Mouse (Mus musculus): ENCODE measurements around the gene Pde1b. TPM values are rescaled to one million over a fixed set of nuclear protein-coding genes. Genes with fewer than 3 reads are reported as not detected.

Pde1b gene
- total and polyA plus RNA-seq, 3 experiments = 2.7 to 10.4 (median 6.8) TPM

DNA sequence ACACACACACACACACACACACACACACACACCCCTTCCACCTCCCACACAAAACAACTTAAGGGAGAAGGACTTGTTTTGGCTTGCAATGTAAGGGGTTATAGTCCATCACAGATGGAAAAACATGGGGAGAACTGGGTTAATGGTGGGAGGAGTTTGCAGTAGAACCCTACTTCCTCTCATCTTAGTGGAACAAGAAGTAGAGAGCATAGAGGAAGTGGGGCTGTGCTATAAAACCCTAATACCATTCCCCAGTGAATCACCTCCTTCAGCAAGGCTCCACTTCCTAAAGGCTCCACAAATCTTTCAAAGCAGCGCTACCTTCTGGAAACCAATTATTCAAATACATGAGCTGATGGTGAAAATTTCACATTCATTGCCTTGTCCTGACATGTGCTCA lies 46.6 kb downstream of the Pde1b start:
- no peak for DNase-seq

GRCm38 (mm10) chr15:103551053-103551452 lies 48.2 kb downstream of the Pde1b start:
- DNase-seq = no peak

DNA sequence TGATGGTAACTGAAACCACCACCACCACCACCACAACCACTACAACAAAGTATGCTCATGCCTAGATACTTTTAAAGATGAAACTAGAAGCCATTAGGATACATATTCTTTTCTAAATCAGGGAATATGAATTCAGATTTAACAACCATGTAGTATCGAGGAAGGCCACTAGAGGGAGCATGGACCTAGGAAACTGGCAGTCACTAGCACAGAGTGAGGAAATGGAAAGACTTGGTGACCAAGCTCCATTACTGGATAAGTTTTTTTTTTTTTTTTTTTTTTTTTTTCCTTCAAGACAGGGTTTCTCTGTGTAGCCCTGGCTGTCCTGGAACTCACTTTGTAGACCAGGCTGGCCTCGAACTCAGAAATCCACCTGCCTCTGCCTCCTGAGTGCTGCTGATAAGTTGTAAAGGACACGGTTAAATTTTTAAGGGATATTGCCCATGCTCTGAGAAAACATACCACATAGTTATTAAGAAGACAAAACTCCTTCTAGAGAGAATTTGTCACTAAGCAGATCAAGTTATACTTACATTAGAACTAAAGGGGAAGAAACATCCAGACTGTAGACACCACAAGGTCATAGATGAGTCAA lies 49.4 kb downstream of the Pde1b start:
- DNase-seq = no peak

DNA sequence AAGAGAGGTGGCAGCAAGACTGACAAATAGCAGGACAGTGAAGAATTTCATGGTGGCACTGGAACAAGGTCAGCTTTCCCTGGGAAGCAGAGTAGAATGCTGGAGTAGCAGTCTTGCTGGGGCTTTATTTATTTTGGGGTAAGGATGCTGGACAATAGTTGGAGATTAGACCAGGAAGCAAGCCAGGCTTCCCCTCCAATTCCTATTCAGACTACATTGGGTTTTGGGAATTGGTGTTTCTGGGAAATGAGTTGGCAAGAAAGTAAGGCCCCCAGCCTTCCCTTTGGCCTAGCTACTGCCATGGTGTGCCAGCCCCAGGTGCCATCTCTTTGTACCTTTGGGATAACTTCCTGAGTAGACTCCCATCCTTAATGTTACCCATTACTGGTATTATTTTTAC lies 62.1 kb downstream of the Pde1b start, which contains the start of gene Glycam1:
Gene Glycam1 (minus strand): TSS at position 101 of the 400 bp plus-strand sequence.
- DNase-seq = no peak

Other genes with a start within 250 kb of the Pde1b start
- gene Nfe2, start 244.6 kb upstream of the Pde1b start, total RNA-seq (2021) = under 1 TPM; 0.21 to 0.95 TPM
- gene Nfe2, start 244.6 kb upstream of the Pde1b start, polyA plus RNA-seq (2012; rRNA removed) = 0.38 and 0.83 TPM in 2 replicates
- 100 to 1,000 TPM; 146 to 152 TPM for gene Copz1, start 230.3 kb upstream of the Pde1b start, total RNA-seq (2021)
- gene Copz1, start 230.3 kb upstream of the Pde1b start, polyA plus RNA-seq (2012; rRNA removed) = 51.3 and 59.7 TPM in 2 replicates
- gene Gpr84, start 192.4 kb upstream of the Pde1b start, total RNA-seq (2021) = not detected
- gene Gpr84, start 192.4 kb upstream of the Pde1b start, polyA plus RNA-seq (2012; rRNA removed) = 0.09 and 0.15 TPM in 2 replicates
- gene Zfp385a, start 162.9 kb upstream of the Pde1b start, total RNA-seq (2021) = 10 to 100 TPM; 10.1 to 18.3 TPM
- gene Zfp385a, start 162.9 kb upstream of the Pde1b start, polyA plus RNA-seq (2012; rRNA removed) = 16.7 and 17.1 TPM in 2 replicates
- gene Itga5, start 136.3 kb upstream of the Pde1b start, total RNA-seq (2021) = 10 to 100 TPM; 28.4 to 36.0 TPM
- gene Itga5, start 136.3 kb upstream of the Pde1b start, polyA plus RNA-seq (2012; rRNA removed) = 28.5 and 33.7 TPM in 2 replicates
- not detected for gene Gtsf1, start 72.6 kb upstream of the Pde1b start, total RNA-seq (2021)
- not detected in 2 replicates for gene Gtsf1, start 72.6 kb upstream of the Pde1b start, polyA plus RNA-seq (2012; rRNA removed)
- not detected for gene Gtsf2, start 54.6 kb upstream of the Pde1b start, total RNA-seq (2021)
- not detected in 2 replicates for gene Gtsf2, start 54.6 kb upstream of the Pde1b start, polyA plus RNA-seq (2012; rRNA removed)
- gene Nckap1l, start 49.2 kb upstream of the Pde1b start, total RNA-seq (2021) = 1 to 10 TPM; 4.7 to 6.5 TPM
- gene Nckap1l, start 49.2 kb upstream of the Pde1b start, polyA plus RNA-seq (2012; rRNA removed) = 2.6 and 3.5 TPM in 2 replicates
- 10 to 100 TPM; 24.4 to 39.6 TPM for gene Ppp1r1a, start 35.0 kb downstream of the Pde1b start, total RNA-seq (2021)
- 41.3 and 88.5 TPM in 2 replicates for gene Ppp1r1a, start 35.0 kb downstream of the Pde1b start, polyA plus RNA-seq (2012; rRNA removed)
- not detected for gene Glycam1, start 62.0 kb downstream of the Pde1b start, total RNA-seq (2021)
- not detected in 2 replicates for gene Glycam1, start 62.0 kb downstream of the Pde1b start, polyA plus RNA-seq (2012; rRNA removed)

Measured in adrenal gland, adult 2 months (tissue).